Mouse (Mus musculus) monocyte, adult 2 months (primary cell): ENCODE data around the gene Tnip1.

ENCODE experiments used
- DNase-seq, 2 experiments: peaks; one replicate each; pipeline ENCODE4 v3.0.0; 2022; ENCODE audit warnings: low spot score in 2 of 2, low read depth in 1 of 2

The Tnip1 gene

DNA sequence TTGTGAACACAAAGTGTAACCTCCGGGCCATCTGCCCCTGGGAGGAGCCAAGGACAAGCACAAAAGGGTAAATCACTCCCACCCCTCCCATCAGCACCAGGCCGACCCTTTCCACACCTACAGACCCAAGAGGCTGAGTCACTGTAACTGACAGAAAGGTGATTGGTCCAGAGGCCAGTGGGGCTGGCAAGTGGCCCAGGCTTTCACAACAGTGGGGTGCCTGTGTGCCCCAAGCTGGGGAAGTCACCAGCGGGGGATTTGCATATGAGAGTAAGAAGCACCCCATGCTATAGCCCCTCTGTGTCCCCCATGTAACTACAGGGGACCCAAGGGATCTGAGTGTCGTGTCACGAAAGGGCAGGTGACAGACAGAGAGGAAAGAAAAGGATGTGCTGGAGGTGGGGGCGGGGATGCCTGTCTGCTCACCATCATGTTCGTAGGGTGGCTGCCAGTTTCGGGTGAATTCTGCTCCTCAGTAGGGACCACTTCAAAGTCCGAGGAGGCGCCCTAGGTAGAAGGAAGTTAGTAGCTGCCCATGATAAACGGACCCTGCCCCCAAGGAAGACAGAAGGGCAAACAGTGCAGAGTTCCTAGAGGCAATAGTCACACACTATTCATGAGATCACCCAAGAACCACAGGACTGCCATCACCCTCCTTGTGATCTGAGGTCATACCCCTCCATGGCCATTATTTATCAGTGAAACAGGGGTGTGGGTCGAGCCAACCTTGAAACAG is 26.5 kb downstream of the Tnip1 start:
- DNase-seq: peak; percentile 34 to 61

DNA sequence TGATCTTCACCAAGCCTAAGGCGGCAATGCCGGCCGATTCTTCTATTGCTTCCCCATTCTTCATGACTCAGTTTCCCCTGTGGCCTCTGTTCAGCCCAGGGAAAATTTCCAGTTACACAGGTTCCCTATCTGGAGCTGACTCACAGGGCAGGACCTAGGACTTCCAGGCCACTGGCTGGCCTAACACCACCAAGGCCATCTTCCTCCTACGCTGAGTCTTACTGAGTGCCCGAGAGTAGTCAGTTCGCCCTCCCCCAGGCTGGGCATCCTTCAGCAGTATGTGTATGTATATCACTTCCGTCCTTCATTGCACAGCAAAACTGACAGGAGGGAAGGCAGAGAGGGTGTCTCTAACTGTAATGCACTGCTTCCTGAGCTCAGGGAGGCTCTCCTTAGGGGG is 28.5 kb downstream of the Tnip1 start:
- peak in 1 of 2 experiments; percentile 28 for DNase-seq

DNA sequence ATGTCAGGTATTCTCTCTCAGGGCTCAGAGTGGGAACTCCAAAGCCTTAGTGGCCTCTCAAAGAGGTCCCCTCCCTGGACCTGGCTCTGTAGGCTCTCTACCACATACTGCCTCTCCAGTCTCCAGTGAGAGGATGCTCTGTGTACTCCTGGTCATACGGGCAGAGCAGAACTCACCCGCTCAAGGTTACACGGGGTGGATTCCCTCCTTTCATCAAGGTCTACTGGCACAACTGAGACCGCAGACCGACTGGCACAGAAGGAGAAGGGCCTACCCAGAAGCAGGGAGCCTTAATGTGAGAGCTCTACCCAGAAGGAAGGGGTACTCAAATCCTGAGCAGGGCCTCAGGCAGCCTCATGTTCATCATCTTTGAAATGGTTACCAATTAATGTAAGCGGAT is 30.2 kb downstream of the Tnip1 start:
- DNase-seq: no peak

DNA sequence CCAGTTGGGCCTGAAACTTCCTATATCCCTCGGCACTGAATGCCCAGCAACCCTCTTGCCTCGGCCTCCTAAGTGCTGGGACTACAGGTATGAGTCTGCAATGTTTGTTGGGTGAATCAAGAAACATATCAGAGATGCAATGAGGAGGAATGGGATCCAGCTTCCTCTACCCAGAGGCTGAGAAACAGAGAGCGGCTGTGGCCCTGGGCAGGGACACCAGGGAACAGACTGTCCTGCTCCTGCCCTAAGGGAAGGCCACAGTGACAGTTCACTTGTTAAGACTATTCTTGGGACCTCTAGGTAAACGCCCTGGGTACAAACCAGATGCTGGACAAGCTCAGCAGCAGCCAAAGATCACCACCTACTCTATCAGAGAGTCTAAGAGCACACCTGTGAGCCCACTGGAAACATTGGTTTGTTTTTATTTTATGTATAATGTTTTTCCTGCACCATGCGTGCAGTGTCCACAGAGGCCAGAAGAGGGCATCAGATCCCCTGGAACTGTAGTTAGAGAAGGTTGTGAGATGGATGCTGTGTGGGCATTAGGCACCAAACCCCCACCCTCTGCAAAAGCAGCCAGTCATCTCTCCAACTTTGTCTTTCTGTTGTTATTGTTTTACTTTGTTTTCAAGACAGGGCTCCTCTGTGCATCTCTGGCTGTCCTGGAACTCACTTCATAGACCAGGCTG is 31.2 kb downstream of the Tnip1 start:
- DNase-seq: peak in 1 of 2 experiments; percentile 25

DNA sequence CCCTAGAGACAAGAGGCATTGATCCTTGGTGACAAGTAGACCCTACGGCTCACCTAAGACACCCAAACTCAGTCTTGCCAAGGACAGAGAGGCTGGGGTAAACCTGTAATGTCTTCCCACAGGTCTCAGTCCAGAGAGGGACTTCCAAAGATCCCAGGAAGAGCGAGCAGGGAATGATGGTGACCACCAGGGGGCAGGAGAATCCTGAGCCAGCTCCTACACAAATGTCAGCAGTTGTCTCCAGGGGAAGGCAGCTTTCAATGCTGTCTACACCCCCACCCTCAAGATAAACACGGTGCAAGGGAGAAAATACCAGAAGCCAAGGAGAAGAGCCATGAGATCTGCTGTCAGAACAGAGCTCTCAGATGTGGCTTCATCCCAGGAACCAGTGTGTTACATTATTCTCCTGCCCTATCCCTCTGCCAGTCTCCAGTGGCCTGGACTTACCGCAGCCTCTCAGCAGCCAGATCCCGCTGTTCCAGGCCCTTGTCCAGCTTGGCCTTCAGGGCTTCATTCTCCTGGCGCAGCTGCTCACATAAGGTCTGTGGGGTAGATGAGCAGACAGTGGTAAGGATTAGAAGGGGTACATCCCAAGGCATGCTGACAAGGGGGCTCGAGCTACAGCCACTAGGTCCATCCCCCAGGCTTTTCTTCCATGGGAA is 32.3 kb downstream of the Tnip1 start:
- DNase-seq: no peak

DNA sequence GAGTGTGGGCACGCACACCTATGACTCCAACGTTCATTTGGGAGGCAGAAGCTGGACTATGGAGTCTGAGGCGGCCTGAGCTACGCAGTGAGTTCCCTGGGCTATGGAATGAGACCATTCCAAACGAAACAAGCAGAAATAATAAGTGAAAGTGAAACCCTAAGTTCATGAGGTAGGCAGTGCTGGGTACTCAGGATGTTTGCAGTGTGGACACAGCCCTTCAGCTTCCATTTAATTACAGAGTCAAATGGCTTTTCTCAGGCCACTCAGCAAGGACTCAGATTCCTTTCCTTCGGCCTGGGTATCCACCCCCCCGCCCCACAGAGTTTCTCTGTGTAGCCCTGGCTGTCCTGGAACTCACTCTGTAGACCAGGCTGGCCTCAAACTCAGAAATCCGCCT is 33.0 kb downstream of the Tnip1 start:
- DNase-seq: no peak

DNA sequence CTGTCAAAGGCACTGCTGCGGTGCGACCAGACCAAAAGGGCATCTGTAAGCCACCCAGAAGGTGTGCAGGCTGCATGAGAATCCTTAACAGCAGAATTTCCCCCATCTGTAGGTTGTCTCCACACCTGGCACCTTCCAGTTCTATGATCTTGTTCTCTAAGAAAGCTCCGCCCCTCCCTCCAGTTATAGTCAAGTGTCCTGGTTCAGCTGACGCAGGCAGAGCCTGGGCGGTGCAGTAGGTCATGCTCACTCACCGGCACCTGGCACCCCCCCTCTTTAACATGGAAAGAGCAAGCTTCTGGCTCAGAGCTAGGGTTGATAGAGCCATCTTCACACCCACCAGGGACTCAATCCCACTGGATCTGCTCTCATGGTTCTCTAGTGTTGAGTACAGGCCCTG is 33.4 kb downstream of the Tnip1 start:
- no peak for DNase-seq

DNA sequence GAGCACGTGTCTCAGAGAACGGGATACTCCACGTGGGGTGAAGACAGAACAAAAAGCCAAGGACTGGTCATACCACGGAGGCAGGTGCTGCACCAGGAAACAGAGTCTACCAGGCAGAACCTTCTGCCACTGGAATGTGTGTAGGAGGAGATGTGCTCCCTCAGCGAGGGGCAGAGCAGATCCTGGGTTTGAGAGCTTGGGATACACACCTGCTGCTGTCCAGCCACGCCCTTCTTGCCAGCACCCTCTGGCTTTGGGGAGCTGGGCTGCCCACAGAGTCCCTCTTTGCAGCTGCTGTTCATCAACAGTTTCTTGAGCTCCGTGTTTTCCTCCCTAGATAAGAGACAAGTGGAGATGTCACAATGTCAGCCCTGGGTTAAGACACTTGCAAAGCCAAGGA is 33.8 kb downstream of the Tnip1 start:
- DNase-seq: no peak

DNA sequence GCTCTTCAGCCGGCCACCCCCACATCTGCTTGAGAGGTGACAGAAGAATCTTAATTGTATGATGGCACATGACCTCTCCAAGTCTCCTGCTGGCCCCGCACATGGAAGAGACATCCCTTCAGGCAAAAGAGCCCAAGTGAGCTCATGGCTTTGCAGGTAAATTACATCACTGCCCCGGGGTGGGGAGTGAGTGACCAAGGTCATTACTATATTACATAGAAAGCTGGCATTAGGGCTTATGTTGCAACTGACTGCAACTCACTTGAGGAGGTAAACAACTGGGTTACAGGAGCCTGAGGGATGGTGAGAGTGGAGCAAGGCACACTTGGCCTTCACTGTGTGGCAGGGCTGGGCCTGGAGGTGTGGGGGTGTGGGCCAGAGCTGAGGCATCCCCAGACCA is 34.5 kb downstream of the Tnip1 start:
- no peak for DNase-seq

DNA sequence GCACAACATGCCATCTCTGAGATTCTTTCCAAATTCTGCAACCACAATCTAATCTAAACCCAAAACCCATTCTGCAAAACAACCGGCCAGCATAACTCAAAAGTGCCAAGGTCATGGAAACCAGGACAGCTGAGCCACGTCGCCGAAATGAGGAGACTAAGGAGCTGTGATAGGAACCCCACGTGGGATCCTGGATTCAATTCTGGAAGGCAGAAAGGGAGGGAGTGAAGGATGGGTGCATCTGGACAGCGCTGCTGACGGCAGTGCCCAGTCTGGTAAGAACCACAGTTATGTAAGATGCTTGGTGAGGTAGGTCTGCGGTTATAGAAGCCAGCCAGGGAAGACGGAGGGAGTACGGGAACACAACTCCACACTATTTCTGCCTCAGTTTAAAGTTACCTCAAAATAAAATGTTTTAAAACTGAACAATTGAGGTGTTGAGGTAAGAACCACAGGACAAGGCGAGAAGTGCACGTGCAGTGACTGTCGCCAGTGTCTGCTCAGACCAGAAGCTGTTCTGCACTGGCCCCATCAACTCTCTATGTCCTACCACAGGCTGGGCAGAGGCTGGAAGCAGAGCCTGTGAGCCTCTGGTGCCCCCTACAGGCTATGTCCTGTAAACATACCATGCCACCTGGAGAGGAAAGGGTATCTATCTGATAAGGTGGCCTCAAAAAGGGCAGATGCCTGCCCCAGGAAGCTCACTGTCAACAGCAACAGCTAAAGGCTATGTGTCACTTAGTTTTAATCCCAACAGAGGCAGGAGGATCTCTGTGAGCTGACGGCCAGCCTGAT is 35.2 kb downstream of the Tnip1 start:
- DNase-seq: peak in 1 of 2 experiments; percentile 29

DNA sequence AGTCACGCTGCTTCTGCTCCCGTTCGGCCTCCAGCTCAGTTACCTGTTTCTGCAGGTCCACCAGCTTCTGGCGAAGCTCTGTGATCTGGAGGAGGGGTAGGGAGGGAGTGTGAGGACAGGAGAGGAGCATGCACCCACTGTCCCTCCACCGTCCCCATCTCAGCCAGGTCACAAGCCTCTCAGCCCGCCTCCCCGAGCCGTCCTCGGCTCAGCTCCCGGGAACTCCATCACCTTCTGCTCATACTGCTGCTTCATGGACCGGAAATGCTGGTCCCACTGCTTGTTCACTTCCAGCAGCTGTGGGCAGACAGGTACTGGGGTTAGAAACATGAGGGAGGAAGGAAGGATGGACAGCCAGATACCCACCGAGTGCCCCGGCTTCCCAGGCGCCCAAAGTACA is 38.6 kb downstream of the Tnip1 start:
- DNase-seq: no peak

DNA sequence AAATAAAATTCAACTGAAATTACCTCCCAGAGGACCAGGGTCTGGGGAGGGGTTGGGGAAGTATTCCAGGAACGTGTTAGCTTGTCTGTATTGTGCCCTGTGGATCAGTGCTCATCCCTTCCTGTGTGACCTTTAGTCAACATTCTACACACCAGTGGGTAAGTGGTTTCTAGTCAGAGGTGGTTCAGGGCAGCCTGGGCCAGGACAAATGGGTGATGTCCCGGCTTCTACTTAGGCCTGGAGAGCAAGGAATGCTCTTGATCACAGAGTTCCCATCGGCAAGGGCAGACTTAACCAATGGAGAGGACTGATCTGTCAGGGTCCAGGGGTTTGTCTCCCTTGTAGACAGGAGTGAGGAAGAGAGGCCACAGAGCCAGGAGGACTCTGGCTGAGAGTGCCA is 40.2 kb downstream of the Tnip1 start:
- no peak for DNase-seq

DNA sequence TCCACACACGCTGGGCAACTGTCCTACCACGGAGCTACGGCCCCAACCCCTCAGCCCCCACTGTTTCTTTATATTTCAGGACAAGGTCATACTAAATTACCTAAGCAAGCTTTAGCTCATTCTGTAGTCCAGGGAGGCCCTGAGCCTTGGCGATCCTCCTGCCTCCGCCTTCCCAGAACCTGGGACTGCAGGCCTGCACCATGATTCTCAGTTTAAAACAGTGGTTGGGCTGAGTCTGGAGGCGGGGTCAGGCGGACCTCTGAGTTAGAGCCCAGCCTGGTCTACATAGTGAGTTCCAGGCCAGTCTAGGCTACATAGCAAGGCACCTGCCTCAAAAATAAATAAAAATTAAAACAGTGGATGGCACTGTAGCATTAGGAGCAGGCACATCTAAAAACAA is 40.9 kb downstream of the Tnip1 start:
- no peak for DNase-seq

DNA sequence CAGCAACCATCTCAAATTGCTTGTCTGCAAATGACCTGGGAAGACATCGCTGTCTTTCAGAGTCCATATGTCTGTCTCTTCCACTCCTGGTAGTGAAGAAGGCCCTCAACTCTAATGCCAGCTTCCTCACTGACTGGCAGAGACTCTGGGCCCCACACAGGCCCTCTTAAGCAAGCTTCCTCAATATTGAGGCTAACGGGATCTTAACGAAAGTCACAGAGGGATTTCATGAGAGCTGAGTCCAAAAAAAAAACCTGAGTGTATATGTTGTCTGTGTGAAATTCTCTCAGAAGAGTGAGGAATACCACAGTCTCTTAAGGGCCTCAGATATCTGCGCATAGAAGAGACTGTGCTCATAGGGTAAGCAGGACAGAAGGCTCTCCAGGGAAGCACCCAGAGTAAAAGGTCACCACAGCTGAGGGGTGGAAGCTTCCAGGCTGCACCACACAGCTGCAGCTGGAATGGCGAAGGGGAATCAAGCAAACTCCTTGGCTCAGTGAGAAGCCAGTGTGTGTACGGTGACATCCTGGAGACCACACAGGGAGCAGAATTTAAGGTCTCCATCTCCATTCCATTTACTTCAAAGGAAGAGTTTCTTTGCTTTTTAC is 41.6 kb downstream of the Tnip1 start:
- no peak for DNase-seq

DNA sequence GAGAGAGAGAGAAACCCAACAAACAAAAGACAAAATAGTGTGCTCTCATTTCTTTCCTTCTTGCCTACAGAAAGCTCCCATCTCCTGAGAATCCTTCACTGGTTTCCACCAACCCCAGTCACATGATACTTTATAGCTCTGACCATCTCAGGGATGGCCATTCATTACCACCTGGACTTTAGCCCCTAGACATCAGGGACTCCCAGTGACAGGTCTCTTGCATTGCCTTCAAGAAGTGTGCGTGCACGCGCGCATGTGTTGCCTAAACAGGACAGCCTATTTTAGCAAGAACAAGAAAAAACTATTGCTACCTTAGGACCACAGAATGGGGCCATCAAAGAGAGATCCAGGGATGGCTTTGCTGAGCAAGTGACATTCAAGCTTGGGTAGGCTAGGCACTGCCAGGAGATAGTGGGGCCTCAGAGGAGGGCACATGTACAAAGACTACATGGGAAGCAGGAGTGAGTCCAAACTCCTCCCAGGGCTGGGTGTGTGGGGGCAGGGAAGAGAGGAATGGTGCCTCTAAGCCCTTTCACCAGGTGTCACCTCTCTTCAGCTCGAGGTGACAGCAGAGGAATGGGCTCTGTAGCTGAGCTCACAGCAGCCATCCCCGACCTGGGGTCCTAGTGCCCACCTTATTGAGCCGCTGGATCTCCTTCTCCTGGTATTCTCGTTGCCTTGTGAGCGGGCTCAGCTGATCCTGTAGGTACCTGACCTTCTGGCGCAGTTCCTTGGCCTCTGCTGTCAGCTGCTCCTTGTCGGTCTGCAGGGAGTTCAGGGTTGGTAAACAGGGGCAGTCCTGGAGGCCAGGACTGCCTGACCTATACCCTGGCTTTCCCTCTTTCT is 42.4 kb downstream of the Tnip1 start:
- no peak for DNase-seq

DNA sequence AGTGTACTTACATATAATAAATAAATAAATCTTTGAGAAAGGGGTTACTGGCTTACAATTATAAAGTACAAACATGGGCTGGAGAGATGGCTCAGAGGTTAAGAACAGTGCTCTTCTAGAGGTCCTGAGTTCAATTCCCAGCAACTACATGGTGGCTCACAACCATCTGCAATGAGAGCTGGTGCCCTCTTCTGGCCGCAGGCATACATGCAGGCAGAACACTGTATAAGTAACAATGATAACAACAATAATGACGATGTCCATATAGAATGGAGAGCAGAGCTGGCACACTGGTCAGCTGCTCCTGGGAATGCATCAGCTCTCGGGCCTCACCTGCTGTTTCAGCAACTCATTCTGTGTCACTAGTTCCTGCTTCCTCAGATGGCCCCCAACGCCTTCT is 44.4 kb downstream of the Tnip1 start:
- no peak for DNase-seq

DNA sequence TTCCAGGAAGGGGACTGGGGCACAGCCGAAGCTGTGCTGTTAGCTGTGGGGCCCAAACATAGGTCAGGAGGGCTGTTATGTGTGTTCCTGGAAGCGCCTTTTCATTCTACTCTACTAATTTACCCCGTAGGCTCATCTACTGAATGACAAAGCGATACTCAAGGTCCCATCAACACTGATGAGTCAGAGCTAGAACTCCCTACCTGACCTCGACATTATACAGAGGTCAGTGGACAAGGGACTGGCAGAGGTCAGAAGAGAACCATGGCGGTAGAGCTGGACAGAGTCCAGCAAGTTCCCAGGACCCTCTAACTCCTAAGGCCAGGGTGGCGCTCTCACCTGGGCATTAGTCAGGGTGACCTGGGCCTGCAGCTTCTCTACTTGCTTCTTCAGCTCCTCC is 45.3 kb downstream of the Tnip1 start:
- DNase-seq: no peak

DNA sequence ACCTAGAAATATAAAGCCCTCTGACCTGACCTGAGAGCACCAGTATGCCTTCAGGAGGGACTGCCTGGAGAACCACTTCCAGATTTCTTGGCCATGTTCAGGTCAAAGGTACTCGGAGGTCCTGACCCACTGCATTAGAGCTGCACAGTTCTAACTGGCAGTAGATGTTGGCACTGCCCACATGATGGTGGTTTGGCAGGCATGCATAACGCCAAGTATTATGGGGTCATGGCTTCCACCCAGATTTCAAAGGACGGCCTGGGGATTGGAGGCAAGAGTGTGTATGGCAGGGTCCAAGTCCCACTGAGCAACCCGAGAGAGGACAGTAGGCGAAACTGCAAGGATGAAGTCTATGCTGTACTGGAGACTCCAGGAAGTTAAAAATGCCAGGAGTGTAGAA is 48.9 kb downstream of the Tnip1 start:
- no peak for DNase-seq

DNA sequence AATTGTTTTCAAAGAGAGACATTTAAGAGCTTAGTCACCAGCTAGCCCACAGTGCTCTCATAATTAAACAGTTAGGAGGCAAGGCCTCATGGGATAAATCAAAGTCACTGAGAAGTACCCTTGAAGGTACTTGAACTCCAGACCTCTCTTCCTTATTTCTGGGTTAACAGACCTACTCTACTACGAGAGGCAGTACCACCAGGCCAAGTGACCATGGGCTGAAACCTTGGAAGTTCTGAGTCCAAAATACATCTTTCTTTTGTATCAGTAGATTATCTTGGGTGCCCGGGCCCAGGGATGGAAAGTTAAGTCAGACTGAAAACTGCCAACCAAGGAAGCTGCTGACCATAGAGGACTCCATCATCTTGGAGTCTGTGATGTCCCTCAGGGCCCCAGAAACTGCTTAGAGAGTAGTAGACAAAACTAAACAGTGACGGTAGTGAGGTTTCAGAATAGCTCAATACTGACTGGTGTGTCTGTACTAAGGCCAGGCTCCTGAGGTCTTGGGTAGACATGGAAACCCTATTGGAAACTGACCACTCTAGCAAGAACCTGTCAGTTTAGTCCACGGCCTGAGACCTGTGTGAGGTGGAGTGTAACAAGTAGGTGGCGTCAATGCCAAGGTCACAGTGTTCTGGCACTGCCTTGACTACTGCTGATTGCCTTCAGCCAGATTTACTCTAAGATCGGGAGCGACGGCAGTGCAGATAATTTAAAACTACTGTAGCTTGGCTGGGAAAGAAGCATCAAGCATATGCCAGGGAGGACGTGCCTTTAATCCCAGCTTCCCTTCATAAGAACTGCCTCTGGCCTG is 50.0 kb downstream of the Tnip1 start:
- DNase-seq: no peak
